Mouse (Mus musculus) megakaryocyte, embryonic 14.5 days (primary cell): ENCODE measurements around the gene Secisbp2.

Experiments used
- FLI1 ChIP-seq: IDR thresholded peaks from 2 replicates; pipeline ENCODE4 v1.6.1; 2012; ENCODE audit warnings: low read length, inconsistent platforms, mixed read lengths
- GATA1 ChIP-seq: IDR thresholded peaks from 3 replicates; pipeline ENCODE4 v1.6.1; 2012; ENCODE audit warnings: mixed read lengths, low read length, inconsistent platforms, borderline replicate concordance

GRCm38 (mm10) chr13:51647770-51648169, 3.7 kb upstream of the Secisbp2 start:
- TF ChIP-seq GATA1 (no peak), FLI1 (no peak)
